Mouse (Mus musculus) hindbrain, embryonic 16.5 days (tissue): ENCODE measurements at regions not wholly inside any gene's neighbourhood (a gene's known extent, or its start where the extent isn't known, plus 50 kb on each side); places are given as distances from the start of the nearest gene placed in this dataset.

Experiments used
- ATAC-seq: fragments of 200-750 bp; cut with Nextera tagmentation; 2 replicates; pipeline ENCODE4 v1.8.0; 2017; ENCODE audit warnings: moderate TSS enrichment, moderate library complexity
- H3K27ac ChIP-seq: fragments of 300-500 bp; sonication (generic); 2 replicates; pipeline ENCODE4 v1.5.1; 2014; ENCODE audit warnings: low read depth, mild to moderate bottlenecking, control low read depth, low read length, moderate library complexity
- H3K27me3 ChIP-seq: fragments of 300-500 bp; sonication (generic); replicated peaks from 2 replicates; pipeline ENCODE4 v1.6.1; 2014; ENCODE audit warnings: low read length; ENCODE audit not compliant: control insufficient read depth, insufficient read depth
- H3K36me3 ChIP-seq: fragments of 300-500 bp; sonication (generic); 2 replicates; pipeline ENCODE4 v1.6.1; 2014; ENCODE audit warnings: mild to moderate bottlenecking, low read length, moderate library complexity, mixed read lengths; ENCODE audit not compliant: control insufficient read depth, insufficient read depth
- H3K4me1 ChIP-seq: fragments of 300-500 bp; sonication (generic); 2 replicates; pipeline ENCODE4 v1.6.1; 2014; ENCODE audit warnings: low read depth, low read length; ENCODE audit not compliant: control insufficient read depth, insufficient read depth
- H3K4me2 ChIP-seq: fragments of 300-500 bp; sonication (generic); 2 replicates; pipeline ENCODE4 v1.6.1; 2014; ENCODE audit warnings: mild to moderate bottlenecking, low read length, control low read depth, moderate library complexity
- H3K4me3 ChIP-seq: fragments of 300-500 bp; sonication (generic); 2 replicates; pipeline ENCODE4 v1.5.1; 2014; ENCODE audit warnings: mild to moderate bottlenecking, low read length, control low read depth, moderate library complexity
- H3K9ac ChIP-seq: fragments of 300-500 bp; sonication (generic); 2 replicates; pipeline ENCODE4 v1.6.1; 2014; ENCODE audit warnings: low read depth, mild to moderate bottlenecking, control low read depth, low read length, moderate library complexity
- H3K9me3 ChIP-seq: fragments of 300-500 bp; sonication (generic); 2 replicates; pipeline ENCODE4 v1.6.1; 2014; ENCODE audit warnings: mild to moderate bottlenecking, low read length, moderate library complexity; ENCODE audit not compliant: control insufficient read depth
- WGBS: fragments of 180-500 bp; shearing (Covaris S2); extraction: QIAGEN DNeasy Blood & Tissue Kit; methylation state at CpG from one replicate; pipeline ENCODE4 v1.1.7; 2014; 5-methylcytosine and 5-hydroxymethylcytosine counted together

DNA sequence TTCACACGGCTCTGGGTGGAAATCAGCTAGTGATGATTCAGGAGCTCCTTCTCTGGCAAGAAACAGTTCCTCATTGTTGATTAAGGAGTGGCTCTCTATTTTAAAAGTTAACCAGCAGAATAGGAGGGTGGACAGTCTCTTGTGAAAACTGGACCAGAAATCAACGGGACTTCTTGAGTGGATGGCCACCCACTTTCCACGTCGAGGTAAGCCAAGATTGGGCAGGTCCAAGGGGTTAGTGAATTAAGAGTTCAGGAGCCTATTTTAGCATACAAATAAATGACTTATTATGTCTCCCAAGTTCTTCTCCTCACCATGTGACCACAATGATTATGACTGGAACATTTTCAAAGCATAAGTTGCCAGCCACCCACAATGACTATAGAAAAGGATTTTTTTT, 77.7 kb upstream of the Dkk2 start:
- no peaks in the 10 kb centered on the region for H3K4me1 ChIP-seq
- H3K4me3 ChIP-seq: no peak overlapping the region
- H3K9ac ChIP-seq: no peak overlapping the region
- H3K9me3 ChIP-seq: no peaks in the 10 kb centered on the region
- no peak overlapping the region for H3K4me2 ChIP-seq
- no peaks in the 10 kb centered on the region for H3K27me3 ChIP-seq
- WGBS: 76% methylated on average over 4 of the region's 4 CpGs
- ATAC-seq: no peak
- no peak overlapping the region for H3K27ac ChIP-seq
- H3K36me3 ChIP-seq: no peaks in the 10 kb centered on the region

DNA sequence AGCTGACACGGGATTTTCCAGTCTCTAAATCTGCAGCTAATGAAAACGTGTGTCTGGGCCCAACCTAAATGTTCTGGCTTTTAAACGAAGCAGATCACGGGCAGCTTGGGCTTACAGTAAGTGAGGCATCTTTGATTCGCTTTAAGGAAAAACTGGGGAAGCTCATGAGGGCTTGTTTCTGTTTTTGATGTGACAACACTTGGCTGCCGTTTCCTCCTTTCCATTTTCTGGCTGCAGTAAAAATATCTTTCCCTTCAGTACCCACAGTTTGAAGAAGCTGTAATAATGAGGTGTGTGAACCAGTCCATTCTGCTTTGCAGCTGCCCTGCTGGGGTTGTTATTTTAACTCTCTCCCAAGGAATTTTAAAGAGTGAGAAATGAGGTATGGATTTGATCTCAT, 69.9 kb upstream of the Dkk2 start:
- Histone ChIP-seq H3K4me2 (no peak overlapping the region), H3K36me3 (no peaks in the 10 kb centered on the region), H3K27ac (no peak overlapping the region), H3K27me3 (no peaks in the 10 kb centered on the region), H3K4me1 (no peaks in the 10 kb centered on the region), H3K4me3 (no peak overlapping the region), H3K9me3 (no peaks in the 10 kb centered on the region), H3K9ac (no peak overlapping the region)
- WGBS: 35% methylated on average over 6 of the region's 6 CpGs
- ATAC-seq: no peak

DNA sequence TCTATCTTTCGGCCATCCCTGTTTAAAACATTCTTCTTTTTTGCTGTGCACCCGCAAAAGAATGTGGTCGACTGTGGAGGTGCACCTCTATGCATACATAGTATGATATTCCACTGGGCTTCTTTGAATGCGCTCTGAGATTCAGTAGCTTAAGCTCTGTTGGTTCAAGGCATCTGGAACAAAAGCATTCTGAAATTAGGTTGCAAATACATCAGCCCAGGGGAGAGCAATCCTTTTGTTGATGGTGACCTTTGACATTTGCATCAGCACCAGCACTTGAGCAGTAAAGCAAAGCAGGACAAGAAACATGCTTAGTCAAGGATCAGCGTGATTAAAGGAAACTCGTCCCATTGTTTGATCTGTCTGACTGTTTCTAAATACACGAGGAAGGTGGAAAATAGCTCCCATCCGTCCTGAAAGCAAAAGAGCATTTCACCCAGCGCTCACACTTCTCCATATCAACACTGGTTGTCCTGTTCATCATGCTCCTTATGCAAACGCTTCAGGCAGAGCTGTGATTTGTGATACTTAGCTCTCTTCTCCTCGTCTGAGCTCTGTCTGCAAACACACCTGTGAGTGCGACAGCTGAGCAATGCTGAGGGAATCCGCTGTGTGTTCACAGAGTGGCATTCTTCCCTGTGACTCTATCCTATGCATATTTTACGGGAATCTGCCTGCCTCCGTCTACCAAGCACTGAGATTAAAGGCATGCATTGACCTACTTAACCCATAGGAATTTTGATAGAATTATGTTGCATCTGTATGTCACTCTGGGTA, 67.4 kb upstream of the Dkk2 start:
- H3K9me3 ChIP-seq: no peaks in the 10 kb centered on the region
- no peak overlapping the region for H3K4me3 ChIP-seq
- H3K4me2 ChIP-seq: peak overlapping the region; percentile 4; the same call in 1 of the 2 replicates
- H3K36me3 ChIP-seq: no peaks in the 10 kb centered on the region
- H3K9ac ChIP-seq: no peak overlapping the region
- no peak overlapping the region for H3K27ac ChIP-seq
- peak; percentile 79 for ATAC-seq
- no peaks in the 10 kb centered on the region for H3K4me1 ChIP-seq
- 19% methylated on average over 15 of the region's 15 CpGs for WGBS
- H3K27me3 ChIP-seq: no peaks in the 10 kb centered on the region

DNA sequence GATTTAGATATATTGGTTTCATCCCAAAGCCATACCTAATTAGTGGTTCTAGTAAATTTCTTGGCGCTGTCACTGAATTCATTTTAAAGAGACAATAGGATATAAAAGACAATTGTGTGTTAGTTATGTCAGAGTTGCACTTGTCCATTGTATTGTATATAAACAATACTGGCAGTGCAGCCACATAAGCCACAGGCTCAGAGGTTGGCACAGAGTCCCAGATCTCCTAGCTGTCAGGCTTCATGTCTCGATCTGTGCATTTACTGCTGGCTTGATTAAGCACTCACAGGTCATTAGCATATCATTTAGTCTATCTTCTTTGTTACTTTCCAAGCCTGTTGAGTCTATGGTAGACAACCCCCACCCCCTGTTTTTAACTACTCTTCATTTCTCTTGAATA, 66.6 kb upstream of the Dkk2 start:
- Histone ChIP-seq H3K9me3 (no peaks in the 10 kb centered on the region), H3K9ac (no peak overlapping the region), H3K4me2 (no peak overlapping the region), H3K36me3 (no peaks in the 10 kb centered on the region), H3K4me1 (no peaks in the 10 kb centered on the region), H3K4me3 (no peak overlapping the region), H3K27me3 (no peaks in the 10 kb centered on the region), H3K27ac (no peak overlapping the region)
- WGBS: 25% methylated on average over 2 of the region's 2 CpGs
- 0 out of 2 replicates have a peak, but pooled peaks have one; percentile 34 for ATAC-seq

DNA sequence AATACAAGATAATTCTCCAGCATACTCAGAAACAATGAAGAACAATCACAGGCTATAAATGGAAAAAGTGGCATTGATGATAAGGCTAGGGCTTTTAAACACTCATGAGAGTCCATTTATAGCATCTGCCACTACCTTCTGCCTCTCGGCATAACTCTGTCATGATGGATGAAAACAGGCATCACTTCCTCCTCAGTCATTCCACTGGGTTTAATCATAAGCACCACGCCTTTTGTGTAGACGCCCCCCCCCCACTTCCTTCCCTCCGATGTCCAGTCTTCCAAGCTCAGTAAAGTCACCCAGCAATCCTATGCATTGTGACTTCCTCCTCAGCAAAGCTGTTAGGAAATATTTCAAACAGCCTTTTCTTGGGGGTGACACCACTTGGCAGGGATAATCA, 63.1 kb upstream of the Dkk2 start:
- Histone ChIP-seq H3K4me1 (no peaks in the 10 kb centered on the region), H3K27me3 (no peaks in the 10 kb centered on the region), H3K36me3 (no peaks in the 10 kb centered on the region), H3K4me3 (no peak overlapping the region), H3K9ac (no peak overlapping the region), H3K27ac (no peak overlapping the region), H3K9me3 (no peaks in the 10 kb centered on the region), H3K4me2 (no peak overlapping the region)
- 78% methylated on average over 4 of the region's 4 CpGs for WGBS
- no peak for ATAC-seq

DNA sequence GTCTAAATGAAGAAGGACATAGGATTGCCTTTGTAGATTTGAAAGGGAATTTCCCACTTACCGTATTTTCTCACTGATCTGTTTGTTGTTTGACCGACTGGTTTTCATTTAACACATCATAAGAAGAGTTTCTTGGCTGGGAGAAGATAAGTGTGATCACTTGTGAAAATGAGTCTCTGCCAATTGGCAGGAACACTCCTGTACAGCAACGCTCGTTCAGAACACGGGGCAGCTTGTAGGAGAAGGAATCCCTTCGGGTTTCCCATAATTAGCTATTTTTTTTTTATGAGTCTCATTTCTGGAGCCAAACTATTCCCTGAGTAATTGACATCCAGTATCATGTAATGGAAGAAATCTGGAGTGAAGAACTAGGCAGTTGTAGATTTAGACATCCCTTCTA, 61.8 kb upstream of the Dkk2 start:
- no peak overlapping the region for H3K27ac ChIP-seq
- ATAC-seq: no peak
- no peaks in the 10 kb centered on the region for H3K9me3 ChIP-seq
- no peaks in the 10 kb centered on the region for H3K4me1 ChIP-seq
- WGBS: 74% methylated on average over 6 of the region's 6 CpGs
- no peak overlapping the region for H3K9ac ChIP-seq
- no peak overlapping the region for H3K4me2 ChIP-seq
- no peaks in the 10 kb centered on the region for H3K27me3 ChIP-seq
- no peak overlapping the region for H3K4me3 ChIP-seq
- no peaks in the 10 kb centered on the region for H3K36me3 ChIP-seq

DNA sequence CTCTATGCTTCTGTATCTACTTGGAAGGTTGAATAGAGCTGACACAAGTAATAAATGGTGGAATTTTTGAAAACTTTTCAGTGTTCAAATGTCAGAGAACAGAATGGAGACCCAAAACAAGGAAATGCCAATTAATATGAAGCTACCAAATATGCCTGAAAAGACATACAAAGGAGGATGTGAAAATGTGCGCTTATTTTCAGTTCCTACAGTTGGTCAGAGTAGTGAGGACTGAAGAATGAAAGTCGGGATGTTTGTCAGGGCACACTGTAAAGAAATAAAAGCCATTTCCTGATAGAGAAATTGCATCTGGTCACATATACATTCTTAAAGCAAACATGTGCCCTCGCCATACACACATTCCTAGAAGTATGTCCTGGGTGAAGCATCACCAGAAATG, 56.0 kb upstream of the Dkk2 start:
- H3K4me3 ChIP-seq: no peak overlapping the region
- no peaks in the 10 kb centered on the region for H3K9me3 ChIP-seq
- no peak overlapping the region for H3K9ac ChIP-seq
- ATAC-seq: no peak
- no peaks in the 10 kb centered on the region for H3K36me3 ChIP-seq
- H3K4me1 ChIP-seq: peaks cover 6% of the 10 kb centered on the region
- no peak overlapping the region for H3K4me2 ChIP-seq
- 95% methylated on average over 3 of the region's 3 CpGs for WGBS
- no peak overlapping the region for H3K27ac ChIP-seq
- no peaks in the 10 kb centered on the region for H3K27me3 ChIP-seq

DNA sequence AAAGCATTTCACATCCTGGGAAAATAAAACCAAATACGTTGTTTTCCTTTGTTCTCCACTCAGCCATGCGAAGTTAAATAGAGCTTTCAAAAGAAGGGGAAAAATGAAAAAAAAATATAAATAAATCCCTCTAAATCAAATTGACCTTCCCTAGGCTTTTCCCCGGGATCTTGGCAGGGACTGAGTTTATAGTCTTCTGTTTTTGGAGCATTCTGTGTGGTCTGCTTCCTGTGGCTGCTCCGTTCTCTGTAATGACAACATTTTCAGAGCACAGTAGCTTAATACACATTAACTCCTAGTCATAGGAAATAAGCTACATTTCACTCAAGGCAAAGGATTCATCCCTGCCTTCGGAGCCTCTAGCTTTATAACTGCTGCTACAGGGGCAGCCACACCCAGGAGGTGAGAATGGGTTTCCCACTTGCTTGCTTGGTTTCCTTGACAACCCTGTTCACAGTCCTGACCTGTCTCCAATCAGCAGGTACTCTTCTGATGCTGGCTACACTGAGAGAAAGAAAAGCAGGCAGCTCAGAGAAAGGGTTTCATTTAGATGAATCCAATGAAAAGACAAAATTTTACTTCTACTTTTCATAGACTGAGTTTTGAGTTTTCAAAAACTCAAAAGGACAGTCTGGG, 51.9 kb upstream of the Dkk2 start:
- Histone ChIP-seq H3K4me1 (peaks cover 6% of the 10 kb centered on the region), H3K4me2 (peak overlapping the region; percentile 13; the same call in 1 of the 2 replicates), H3K27me3 (no peaks in the 10 kb centered on the region), H3K9ac (no peak overlapping the region), H3K9me3 (no peaks in the 10 kb centered on the region), H3K4me3 (no peak overlapping the region), H3K27ac (peak overlapping the region; percentile 11; the same call in 1 of the 2 replicates), H3K36me3 (no peaks in the 10 kb centered on the region)
- WGBS: 42% methylated on average over 5 of the region's 5 CpGs
- peak; percentile 87 for ATAC-seq

DNA sequence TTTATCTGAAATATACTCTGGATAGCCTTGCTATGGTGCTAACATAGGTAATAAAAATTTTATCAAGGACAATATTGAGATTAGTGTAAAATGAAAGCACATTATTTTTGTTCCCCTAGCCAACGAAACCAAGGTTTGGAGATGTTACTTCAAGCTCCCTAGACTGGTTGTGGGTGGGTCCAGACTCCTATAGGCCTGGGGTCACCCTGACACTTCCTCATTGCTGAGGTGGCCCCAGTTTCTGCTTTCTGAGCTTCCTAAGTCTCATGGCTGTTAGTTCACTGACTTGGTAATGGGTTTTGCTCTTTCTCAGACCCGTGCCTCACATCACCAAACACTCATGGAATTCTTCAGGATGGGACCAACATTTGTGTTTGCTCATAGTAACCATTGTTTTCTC, 49.9 kb upstream of the Dkk2 start:
- H3K27me3 ChIP-seq: no peaks in the 10 kb centered on the region
- H3K4me2 ChIP-seq: no peak overlapping the region
- no peak for ATAC-seq
- no peaks in the 10 kb centered on the region for H3K36me3 ChIP-seq
- no peak overlapping the region for H3K4me3 ChIP-seq
- WGBS: 74% methylated on average over 2 of the region's 2 CpGs
- H3K27ac ChIP-seq: no peak overlapping the region
- no peak overlapping the region for H3K9ac ChIP-seq
- H3K4me1 ChIP-seq: peaks cover 6% of the 10 kb centered on the region
- no peaks in the 10 kb centered on the region for H3K9me3 ChIP-seq
